Mouse (Mus musculus) lung, postnatal 0 days (tissue): ENCODE results near the gene Larp4.

Source experiments
- CTCF ChIP-seq: IDR thresholded peaks from 2 replicates; pipeline ENCODE4 v1.5.1; 2016; ENCODE audit warnings: antibody characterized with exemption, mild to moderate bottlenecking
- EP300 ChIP-seq: IDR thresholded peaks from 2 replicates; pipeline ENCODE4 v1.6.1; 2016; ENCODE audit warnings: antibody characterized with exemption, mild to moderate bottlenecking, control low read depth

- TF ChIP-seq CTCF (no peak), EP300 (no peak)
Observed at GRCm38 (mm10) chr15:100049496-100050087, 79.7 kb downstream of the Larp4 start.
